Mouse (Mus musculus) ES-Bruce4 (cell line): ENCODE data around the gene Ccdc180.

Source experiments
- CTCF ChIP-seq: IDR thresholded peaks from one replicate; pipeline ENCODE4 v1.8.1; 2011; ENCODE audit warnings: low read depth, low read length
- EP300 ChIP-seq: IDR thresholded peaks from 2 replicates; pipeline ENCODE4 v1.6.1; 2011; ENCODE audit warnings: low read depth, low read length; ENCODE audit not compliant: insufficient read depth
- POLR2A ChIP-seq: IDR thresholded peaks from one replicate; pipeline ENCODE4 v1.8.1; 2011; ENCODE audit warnings: low read length; ENCODE audit not compliant: insufficient read depth

- TF ChIP-seq CTCF (no peak), POLR2A (no peak), EP300 (no peak)
These were observed 74.8 kb downstream of the Ccdc180 start, which contains the start of gene Tdrd7 for GRCm38 (mm10) chr4:45964771-45965439.
